Mouse (Mus musculus): ENCODE results near the gene Lhfpl2.

Gene Lhfpl2

DNA sequence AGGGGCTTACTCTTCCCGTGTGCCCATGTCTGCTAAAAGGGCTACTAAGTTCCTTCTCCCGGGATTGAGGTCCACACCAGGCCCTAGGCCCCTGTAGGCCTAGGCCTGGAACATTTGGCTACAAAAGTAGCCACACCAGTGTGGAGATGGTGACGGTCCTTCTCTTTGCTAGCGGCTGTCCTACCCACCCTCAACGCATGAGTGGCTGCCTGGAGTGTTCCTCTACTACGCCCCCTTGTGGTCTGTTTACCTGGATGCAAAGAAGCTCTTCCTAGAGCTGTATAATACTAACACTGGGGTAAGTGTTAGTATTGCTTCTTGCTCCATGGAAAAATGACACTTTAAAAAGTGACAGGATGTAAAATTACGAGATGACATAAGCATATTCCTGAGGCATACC is 119.6 kb downstream of the Lhfpl2 start:
- no peak for DNase-seq

GRCm38 (mm10) chr13:94178401-94179040 is 120.9 kb downstream of the Lhfpl2 start:
- DNase-seq = peak; percentile 84

DNA sequence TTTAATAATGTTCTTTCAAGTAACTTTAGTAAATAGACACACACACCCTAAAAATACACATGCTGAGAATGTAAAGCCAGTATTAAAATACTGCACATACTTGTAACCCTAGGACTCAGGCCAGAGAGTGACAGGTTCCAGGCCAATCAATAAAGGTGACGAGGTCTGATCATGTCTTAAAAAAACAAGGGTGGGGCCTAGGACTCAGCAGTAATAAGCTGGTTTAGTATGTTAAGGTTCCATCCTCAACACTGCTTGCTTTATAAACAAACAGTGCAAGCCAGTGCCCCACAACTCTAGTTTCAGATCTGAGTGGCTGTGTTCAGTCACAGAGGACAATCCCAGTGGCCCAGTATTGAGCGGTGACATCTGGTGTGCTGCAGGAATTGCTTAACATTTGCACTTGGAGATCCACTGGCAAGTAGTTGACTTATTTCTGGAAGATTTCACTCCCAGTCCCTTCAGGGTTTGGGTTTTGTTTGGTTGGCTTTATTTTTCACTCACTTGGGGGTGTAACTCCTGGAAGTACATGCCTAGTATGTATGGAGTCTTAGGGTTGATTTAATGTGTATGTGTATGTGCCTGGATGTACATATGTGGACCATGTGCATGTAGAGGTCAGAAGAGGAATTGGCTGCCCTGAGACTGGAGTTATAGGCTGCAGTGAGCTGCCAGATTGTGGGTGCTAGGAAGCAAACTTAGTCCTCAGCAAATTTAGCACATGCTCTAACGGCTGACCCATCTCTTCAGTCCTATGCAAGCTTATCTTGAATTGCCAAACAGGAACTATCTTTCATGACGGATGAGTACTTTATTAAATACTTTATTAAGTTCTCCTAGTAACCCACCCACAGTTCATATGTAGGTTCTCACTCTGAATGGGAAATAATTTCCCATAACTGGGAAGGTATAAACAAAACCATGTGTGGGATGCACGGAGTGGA is 123.2 kb downstream of the Lhfpl2 start:
- DNase-seq = no peak

DNA sequence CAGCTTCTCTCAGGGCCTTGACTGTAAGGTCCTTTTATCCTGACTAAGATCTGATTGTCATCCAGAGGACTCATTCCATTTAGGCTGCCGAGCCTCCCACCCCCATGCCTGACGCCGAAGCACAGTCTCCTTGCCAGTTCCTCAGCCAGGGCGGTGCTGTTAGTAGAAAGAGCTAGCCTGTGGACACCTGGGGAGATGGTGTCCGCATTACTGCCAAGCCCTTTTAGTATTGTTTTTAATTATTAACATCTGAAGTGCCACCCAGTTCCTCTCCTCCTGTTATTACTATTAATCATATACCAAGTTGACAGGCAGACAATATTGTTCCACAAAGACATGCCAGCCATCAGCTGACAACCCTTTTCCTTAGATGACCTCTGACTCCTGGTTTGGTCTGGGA is 124.4 kb downstream of the Lhfpl2 start:
- no peak for DNase-seq

DNA sequence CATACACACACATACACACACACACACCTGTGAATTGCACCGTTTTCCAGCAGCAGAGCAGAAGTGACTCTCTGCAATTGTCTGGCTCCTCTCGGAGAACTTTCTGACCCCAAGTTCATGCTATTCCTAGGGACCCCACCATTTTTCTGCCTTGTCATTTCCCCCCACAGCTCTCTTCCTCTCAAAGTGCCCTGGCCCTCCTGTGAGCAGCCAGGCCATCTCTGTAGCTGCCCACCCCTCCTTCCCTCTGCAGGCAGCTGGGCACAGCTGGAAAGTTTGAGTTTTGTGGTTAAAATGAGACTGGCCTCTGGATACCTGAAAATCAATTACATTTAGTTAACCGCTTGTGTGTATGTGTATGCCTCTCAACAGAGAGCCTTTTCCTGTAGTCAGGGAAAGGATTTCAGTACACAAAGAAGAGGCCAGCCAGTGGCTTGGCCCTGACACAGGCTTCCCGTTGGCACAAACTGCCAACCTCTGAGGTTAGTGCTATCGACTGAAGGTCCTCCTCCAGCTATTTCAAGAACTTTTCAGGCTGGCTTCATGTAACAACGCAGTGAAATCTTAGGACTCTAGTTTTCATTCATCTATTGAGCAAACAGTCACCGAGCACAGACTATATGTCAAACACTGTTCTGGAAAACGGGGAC is 125.9 kb downstream of the Lhfpl2 start:
- no peak for DNase-seq

- DNase-seq = no peak
Observed at GRCm38 (mm10) chr13:94184726-94185456, 127.3 kb downstream of the Lhfpl2 start.

- DNase-seq = no peak
Observed at GRCm38 (mm10) chr13:94185631-94186030, 128.0 kb downstream of the Lhfpl2 start.

DNA sequence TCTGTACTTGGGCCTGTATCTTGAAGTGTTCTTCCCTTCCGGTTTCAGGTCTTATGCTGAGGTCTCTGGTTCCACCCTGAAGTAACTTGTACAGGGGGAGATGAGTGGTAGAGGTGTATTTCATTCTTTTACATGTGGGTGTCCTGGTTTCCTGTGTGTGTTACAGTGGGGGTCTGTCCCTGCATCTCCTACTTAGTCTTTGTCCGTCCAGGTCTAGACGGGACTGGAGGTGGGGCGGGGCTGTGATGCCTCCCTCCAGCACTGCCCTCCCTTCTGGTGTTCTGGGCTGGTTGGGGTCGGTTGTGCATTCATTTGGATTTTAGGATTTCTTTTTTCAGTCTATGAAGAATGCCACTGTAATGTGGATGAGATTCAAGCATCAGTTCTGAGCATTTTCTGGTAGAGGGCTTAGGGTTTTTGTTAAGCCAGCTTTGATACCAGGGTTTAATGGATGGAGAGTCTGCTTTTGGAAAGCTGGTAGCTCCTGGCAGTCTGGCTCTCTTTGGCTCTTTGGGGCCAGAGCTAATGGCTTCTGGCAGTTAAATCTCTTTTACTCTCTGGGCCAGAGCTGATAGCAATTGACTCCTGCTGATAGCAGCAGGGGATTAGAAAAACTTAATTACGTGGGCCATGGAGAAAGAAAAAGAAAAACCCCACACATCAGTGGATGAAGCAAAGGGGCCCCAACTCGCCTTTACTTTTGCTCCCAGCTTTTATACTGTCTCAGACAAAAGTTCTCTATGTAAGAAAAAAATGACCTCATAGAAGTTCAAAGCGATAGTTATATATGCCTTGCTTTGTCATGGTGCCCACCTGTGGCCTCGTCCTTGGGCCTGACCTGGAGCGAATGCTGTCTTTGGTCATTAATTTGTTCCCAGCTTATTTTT is 130.8 kb downstream of the Lhfpl2 start:
- DNase-seq = no peak

DNA sequence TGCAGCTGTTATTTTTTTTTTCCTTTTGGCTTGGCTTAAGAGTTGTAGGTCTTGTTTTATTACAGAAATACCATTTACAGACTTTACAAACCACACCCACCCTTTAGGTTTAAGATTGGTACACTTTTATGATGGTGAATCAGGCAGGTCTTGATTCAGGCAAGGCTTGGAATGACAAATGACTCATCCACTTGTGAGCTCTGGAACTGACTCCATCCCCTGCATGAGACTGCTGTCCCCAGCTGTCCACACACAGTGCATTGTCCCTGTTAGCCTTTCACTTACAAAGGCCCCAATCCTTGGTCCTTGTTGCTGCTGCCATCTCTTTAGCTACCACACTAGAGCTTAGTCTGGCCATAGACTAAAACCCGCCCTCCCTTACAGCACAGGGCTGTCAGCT is 132.8 kb downstream of the Lhfpl2 start:
- no peak for DNase-seq

DNA sequence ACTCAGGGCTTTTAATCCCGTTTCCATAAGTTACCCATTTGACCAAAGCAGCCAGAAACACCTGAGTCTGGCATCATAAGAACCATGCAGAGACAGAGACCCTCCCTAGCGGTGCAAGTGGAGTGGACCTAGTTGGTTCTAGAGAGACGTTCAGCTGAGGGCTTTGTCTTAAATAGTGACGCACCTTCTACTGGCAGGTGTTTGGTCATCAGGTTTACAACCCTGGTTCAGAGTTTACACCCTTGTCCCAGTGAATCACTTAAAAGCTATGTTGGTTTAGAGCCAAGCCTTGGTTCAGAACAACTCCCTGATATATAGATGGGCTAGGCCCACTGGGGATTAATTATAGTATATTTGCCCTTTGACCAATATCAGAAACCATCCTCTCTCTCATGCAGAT is 135.6 kb downstream of the Lhfpl2 start:
- no peak for DNase-seq

DNA sequence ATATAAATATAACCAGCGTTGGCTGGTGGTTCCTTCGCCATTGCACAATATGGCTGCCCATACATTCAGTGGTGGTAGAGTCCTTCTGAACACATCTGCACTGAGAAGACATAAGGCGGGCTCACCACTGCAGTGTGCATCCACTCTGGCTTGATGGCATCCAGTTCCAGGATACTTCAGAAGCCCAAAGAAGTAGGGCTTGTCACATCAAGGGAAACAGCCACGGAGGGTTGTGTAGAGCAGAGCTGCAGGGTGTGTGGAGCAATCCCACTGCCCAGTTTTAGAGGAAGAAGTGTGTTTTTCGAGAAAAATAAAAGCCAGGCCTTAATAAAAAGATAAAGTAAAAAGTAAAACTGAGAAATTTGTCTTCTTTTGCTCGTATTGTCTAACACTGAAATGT is 141.0 kb downstream of the Lhfpl2 start:
- DNase-seq = no peak

GRCm38 (mm10) chr13:94199829-94200228 is 142.2 kb downstream of the Lhfpl2 start:
- no peak for DNase-seq

DNA sequence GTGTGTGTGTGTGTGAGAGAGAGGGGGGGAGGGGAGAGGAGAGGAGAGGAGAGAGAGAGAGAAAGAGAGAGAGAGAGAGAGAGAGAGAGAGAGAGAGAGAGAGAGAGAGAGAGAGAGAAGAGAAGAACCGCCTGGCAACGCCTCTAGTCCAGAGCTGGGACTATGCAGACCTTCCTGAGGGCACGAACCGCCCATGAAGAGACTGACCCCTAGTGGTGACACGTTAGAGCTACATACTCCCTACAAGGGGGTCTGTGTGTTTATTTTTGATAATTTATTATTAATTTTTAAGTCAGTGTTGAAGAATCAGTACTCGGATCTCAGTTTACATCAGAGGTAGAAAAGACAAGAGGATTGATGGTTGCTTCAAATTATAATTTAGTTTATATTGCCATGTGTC is 147.6 kb downstream of the Lhfpl2 start:
- peak; percentile 45 for DNase-seq

DNA sequence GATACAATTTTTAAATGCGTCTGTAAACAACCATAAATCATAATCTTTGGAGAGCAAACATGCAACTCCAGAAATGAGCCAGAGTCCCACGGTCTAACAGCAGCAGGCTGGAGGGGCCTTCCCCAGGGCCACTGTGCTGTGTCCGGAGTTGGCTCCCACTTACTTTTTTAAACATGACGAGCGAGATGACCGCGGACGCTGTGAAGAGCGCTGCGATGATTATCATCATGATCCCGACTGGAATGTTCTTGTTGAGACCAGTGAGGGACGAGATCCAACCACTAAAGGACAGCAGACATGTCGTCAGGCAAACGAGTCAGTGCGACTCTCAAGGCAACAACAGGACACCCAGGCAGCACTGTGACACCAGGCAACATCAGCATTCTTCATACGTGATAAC is 150.4 kb downstream of the Lhfpl2 start:
- no peak for DNase-seq

- DNase-seq = no peak
Observed at GRCm38 (mm10) chr13:94208892-94209291, 151.3 kb downstream of the Lhfpl2 start.

GRCm38 (mm10) chr13:94211236-94212119 is 153.9 kb downstream of the Lhfpl2 start:
- no peak for DNase-seq

- DNase-seq = no peak
Observed at GRCm38 (mm10) chr13:94212179-94212578, 154.6 kb downstream of the Lhfpl2 start.

DNA sequence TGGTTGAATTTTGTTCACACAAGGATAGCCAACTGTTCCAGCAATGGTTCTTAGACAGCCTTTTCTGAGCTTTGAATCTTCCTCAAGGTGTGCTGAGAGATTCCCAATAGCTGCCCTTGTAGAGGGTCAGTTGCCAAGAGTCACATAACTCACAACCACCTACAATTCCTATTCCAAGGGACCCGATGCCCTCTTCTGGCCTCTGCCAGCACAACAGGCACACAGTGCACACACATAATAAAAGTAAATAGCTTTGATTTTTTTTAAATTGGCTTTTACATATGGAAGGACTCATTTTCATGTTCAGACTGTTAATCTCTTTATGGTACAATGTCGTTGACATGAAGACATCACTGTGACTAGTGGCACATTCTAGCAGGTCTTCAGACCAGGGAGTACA is 155.1 kb downstream of the Lhfpl2 start:
- no peak for DNase-seq

DNA sequence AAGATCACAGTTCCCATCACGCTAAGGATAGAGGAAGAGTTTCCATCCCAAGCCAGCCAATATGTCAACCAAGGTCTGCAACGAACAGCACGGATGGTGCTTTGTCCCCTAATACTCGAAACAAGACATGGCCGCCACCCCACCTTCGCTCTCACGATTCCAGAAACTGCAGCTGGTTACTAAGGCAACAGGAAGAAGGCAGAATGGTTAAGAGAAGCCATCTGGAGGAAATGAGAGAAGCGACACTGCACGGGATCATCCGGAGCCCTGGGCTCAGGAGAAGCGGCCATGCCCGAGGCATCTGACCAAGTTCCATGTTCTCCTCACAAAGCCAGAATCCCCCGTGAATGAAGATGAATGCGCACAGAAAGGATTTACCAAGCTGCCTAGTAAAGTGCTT is 166.0 kb downstream of the Lhfpl2 start:
- no peak for DNase-seq

DNA sequence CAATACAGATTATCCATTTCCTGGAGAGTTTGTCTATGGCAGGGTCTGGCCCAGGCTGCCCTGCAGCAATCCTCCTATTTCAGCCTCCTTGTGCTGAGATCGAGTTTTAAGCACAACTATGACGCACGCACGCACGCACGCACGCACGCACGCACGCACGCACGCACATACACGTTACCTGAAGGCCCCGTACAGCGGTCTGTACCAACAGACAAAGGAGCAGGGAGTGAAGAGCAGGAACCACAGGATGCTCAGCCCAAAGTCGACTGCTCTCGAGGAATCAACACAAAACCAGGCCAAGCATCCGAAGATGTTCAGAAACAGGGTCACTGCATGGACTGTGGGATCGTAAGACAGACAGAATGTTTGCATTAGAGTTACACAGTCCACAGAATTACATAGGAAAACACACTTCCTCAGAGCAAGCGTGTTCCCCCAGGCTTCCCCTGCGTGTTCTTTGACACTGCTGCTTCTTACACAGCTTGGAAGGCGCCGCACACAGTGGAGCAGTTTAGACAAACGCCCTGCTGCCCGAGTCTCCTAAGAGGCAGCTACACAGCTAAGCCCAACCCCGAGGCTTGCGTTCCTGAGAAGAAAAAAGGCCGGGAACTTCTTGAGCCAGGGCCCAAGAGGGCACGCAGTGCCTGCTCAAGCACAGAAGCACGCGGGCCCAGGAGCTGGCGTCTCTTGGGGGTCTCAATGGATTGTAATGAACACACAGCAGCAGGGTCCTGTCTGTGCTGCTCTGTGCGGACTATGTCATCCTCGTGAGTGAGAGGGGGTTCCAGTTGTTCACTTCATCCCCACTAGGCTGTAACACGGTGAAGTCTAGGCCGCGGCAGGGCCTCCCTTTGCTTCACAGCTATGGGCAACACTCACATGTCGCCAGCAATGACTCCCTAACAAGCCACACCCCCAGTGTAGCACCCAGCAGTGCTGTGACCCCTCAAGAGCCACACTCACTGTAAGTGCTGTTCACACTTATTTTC is 167.4 kb downstream of the Lhfpl2 start:
- DNase-seq = no peak
